Mouse (Mus musculus) MEL (cell line): ENCODE results near the gene Rxfp1.

Experiments
- CHD1 ChIP-seq: IDR thresholded peaks from 2 replicates; pipeline ENCODE4 v1.6.1; 2012; ENCODE audit warnings: low read depth, mild to moderate bottlenecking, inconsistent platforms, low read length, improper control_type of control experiment
- CHD2 ChIP-seq: IDR thresholded peaks from 2 replicates; pipeline ENCODE4 v1.6.1; 2011; ENCODE audit warnings: low read length, improper control_type of control experiment
- CTCF ChIP-seq, 3 experiments: IDR thresholded peaks in 2 of 3; conservative IDR thresholded peaks in 1 of 3; 2 replicates each; pipeline ENCODE4 v1.5.1; 2011 to 2012; ENCODE audit warnings: low read length in 3 of 3, low read depth in 2 of 3, mild to moderate bottlenecking in 2 of 3, improper control_type of control experiment in 1 of 3, inconsistent platforms in 1 of 3, mixed read lengths in 1 of 3, moderate library complexity in 1 of 3; ENCODE audit not compliant: control insufficient read depth in 1 of 3, insufficient read depth in 1 of 3, poor library complexity in 1 of 3, severe bottlenecking in 1 of 3
- ELF1 ChIP-seq: IDR thresholded peaks from 2 replicates; pipeline ENCODE4 v1.6.1; 2014; ENCODE audit warnings: low read depth, mild to moderate bottlenecking, inconsistent platforms, low read length, improper control_type of control experiment, moderate library complexity
- SMC3 ChIP-seq: IDR thresholded peaks from 2 replicates; pipeline ENCODE4 v1.6.1; 2011; ENCODE audit warnings: low read depth, low read length, improper control_type of control experiment
- USF1 ChIP-seq: IDR thresholded peaks from 2 replicates; pipeline ENCODE4 v1.6.1; 2014; ENCODE audit warnings: low read depth, mild to moderate bottlenecking, inconsistent platforms, low read length, improper control_type of control experiment, moderate library complexity
- ZC3H11A ChIP-seq: IDR thresholded peaks from 2 replicates; pipeline ENCODE4 v1.6.1; 2012; ENCODE audit warnings: low read depth, mild to moderate bottlenecking, inconsistent platforms, low read length, improper control_type of control experiment

DNA sequence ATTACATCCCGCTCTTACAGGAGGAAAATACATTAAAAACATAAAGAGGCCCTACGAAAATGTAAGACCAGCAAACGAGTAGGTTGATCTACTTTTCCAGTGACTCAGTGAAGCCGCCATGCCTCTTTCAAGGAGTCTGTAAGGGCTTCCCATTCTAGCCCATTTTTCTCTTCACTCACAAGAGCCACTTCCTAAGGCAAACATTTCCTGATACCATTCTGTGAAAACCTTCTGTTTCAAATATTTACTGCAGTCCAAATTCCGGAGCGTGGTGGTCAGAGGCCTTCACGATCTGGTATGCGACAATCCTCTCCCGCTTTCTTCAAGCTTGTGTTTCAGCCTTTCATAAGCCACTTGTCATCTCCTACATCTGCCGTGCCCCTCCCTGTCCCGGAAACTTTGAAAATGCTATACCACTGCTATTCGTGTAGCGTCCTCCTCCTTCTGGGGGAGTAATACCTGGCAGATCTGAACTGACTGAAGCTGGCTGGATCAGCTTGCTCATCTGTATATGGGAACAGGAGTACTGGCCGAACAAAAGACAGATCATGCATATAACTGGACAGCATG lies 11.1 kb downstream of the Rxfp1 start:
- no peak for TF ChIP-seq ELF1
- no peak for TF ChIP-seq USF1
- no peak for TF ChIP-seq SMC3
- TF ChIP-seq CTCF (IDR thresholded peaks at IDR 0.05 in 2 of 3, conservative IDR thresholded peaks at IDR 0.05 in 1 of 3; ENCODE audit: control insufficient read depth in 1 of 3, insufficient read depth in 1 of 3, low read depth in 2 of 3, low read length in 3 of 3, poor library complexity in 1 of 3, severe bottlenecking in 1 of 3): no peak
- no peak for TF ChIP-seq CHD2
- no peak for TF ChIP-seq ZC3H11A
- no peak for TF ChIP-seq CHD1
